Mouse (Mus musculus) kidney, adult 2 months (tissue): ENCODE results near the gene Tmem38a.

Experiments used
- CTCF ChIP-seq: fragments of 200-500 bp; conservative IDR thresholded peaks from 2 replicates; pipeline ENCODE4 v1.5.1; 2011; ENCODE audit warnings: low read depth, mild to moderate bottlenecking, control low read depth, low read length, moderate library complexity, mixed read lengths; ENCODE audit not compliant: insufficient read depth, insufficient read length
- POLR2A ChIP-seq: fragments of 200-500 bp; IDR thresholded peaks from one replicate; pipeline ENCODE4 v1.6.1; 2011; ENCODE audit warnings: low read depth, low read length, control low read depth

DNA sequence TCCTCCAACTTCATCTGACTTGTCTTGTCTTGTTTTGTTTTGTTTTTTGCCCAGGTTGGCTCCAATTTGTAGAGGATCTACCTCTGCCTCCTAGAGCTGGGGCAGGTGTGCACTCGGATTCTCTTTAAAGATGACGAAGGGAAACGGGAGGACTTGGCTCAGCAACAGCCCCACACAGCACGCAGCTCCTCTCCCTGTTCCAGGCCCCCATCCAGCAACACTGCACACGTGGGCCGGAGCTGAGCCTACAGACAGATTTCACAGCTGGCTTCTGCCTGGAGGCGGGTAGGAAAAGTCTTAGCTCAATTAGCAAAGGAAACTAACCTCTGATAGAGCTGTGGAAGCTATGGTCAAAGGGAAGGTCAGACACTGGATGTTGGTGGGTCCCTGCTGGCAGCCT, 17.4 kb downstream of the Tmem38a start:
- TF ChIP-seq CTCF (no peak), POLR2A (no peak)
